Mouse (Mus musculus): ENCODE measurements around the gene Kctd10.

DNA sequence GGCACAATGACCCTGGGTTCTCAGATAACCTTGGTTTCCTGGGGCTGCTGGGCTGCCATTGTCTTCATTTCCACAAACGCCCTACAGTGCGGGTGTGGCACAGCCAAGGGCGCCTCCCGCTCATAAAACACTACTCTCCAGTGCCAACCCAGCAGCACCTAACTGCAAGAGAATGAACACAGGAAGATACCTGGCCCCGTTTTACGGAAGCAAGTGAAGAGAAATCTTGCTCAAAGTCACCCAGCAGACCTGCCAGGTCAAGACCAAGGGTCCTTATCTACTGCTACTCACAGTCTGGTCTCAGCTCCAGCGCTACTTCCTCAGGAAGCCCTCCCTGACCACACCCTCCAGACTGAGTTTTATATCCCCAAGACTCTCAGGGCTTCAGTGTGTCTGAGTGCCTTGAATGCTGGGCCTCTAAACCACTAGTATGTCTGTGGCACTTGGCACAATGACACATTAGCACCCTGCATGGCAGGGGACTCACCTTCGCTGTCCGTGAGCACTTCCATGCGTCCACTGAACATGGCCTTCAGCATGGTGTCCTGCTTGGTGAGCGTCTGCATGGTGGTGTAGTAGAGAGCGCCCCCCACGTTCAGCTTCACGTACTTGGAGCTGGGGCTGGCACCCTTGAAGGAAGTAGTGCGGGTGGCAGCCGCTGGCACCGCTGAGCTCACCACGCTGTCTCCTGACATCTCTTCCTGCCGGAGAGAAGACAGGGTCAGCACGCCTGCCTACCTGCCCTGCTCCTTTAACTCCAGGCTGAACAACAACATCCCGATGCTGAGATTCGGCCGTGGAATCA, 5.7 kb downstream of the Kctd10 start:
- no peak for TF ChIP-seq CTCF (conservative IDR thresholded peaks at IDR 0.05; ENCODE audit: low read length)
- no peak for TF ChIP-seq POU5F1 (IDR thresholded peaks at IDR 0.05; ENCODE audit: borderline replicate concordance, low read length)
